Mouse (Mus musculus) gastrocnemius, postnatal 14 days (tissue): ENCODE measurements around the gene Ctnnd2. TPM values are rescaled to one million over a fixed set of nuclear protein-coding genes. Genes with fewer than 3 reads are reported as not detected.

ENCODE experiments used
- DNase-seq: peaks from one replicate; pipeline ENCODE4 v3.0.0; 2021; ENCODE audit warnings: mixed read lengths
- intact Hi-C: fragments of 180-260 bp; cut with DNase I; formaldehyde crosslinking; loops from one replicate; pipeline ENCODE4 v1.15.1; 2025; ENCODE audit warnings: low total_unique reads
- total RNA-seq, 2 experiments: library from RNA; stranded (reverse); gene quantifications; 2 replicates each; pipeline ENCODE4 v1.2.3; 2021

Ctnnd2 gene
- total RNA-seq, 2 experiments from 2014 or later, result 0.16 TPM; not detected in 1

DNA sequence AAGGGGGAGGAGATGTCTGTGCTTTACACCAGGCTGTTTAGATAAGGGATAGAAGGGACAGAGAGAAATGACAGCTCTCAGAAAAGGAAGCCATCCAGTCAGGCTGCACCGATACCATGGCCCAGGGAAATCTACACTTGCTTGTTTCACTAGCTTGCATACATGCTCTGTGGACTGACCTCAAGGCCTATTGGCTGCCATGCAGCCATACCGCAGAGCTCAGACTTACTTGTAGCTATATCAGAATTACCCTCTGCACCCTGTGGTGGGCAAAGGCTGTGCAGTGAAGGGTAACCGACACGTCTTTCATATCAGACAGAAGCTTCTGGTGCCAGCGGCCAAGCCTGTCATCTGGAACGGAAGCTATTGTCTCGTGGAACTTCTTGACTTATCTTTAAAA, 604.5 kb downstream of the Ctnnd2 start:
- no peak for DNase-seq
- intact Hi-C loops, result no loop called here

DNA sequence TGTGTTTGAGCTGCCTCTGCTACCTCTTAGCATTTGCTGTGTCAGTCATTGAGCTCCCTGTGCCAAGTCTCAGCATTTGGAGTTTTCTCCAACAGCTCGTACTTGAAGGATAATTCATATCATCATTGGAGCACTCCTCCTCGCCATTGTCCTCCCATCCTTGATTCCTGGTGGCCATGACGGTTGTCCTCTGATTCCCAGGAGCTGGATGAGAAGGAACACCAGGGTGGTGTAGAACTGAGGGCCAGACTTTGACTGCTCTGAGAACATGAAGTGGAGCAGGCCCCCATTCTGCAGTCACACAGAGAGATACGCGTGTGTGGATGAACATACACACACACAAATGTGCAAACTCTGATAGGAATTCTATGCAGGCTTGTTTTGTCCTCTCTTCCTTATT, 605.4 kb downstream of the Ctnnd2 start:
- intact Hi-C loops, result no loop called here

DNA sequence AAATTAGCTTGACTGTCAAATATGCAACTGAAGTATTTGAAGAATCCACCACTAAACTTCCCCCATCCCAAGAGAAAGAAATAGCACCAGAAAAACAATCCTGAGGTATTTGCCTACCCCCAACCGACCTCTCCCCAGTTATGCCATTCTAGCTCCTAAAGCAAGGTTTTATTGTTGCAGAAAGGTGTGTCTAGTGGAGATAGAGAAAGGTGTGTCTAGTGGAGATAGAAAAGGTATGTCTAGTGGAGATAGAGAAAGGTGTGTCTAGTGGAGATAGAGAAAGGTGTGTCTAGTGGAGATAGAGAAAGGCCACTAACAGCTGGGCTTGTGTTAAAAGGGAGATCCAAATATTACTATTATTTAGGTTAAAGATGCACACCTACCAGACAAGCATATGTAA, 607.5 kb downstream of the Ctnnd2 start:
- intact Hi-C loops, result no loop called here
- no peak for DNase-seq

More for the DNA sequence above, 605.4 kb downstream of the Ctnnd2 start:
- DNase-seq, result no peak

DNA sequence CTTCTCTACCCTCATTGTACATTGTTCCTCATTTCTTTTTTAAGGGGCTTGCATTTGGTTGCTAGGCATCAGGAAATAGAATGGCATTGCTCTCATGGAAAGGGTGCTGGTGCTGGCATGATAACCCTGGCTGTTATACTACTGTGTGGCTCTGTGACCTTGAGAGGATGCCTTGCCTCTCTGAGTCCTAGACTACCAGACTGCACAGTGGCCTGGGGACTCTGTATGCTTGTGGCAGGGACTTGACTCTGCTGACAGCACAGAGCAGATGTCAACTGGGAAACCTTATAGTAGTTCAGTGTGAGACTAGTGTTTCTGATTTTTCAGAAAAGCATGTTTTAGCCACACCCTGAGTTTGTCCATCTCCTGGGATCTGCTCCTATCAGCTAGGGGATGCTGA, 608.6 kb downstream of the Ctnnd2 start:
- DNase-seq, result no peak
- intact Hi-C loops, result no loop called here

DNA sequence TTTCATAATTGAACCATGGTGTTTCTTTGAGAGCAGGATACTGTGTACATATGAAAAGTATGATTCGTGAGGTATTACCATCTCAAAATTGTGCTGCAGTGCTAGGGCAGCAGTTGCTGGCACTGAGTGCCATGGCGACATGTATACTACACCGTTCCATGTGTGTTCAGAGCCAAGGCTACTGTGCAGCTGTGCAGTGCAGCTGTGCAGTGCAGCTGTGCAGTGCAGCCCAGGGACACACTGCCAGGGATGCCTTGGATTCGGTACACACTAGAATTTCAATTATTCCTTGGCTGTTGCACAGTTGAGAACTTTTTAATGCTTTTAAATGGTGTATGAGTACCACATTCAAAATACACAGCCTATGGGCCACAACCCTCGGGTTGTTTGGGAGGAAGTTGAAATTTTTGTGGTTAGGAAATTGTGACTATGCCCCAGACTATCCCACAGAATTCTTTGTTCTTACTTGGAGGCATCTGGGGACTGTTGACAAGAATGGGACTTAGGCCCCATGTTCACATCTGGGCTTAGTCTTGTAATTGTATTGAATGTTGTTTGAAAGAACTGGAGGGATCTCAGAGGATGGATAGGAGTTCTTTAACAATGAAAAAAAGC, 613.4 kb downstream of the Ctnnd2 start:
- no peak for DNase-seq
- intact Hi-C loops, result no loop called here

DNA sequence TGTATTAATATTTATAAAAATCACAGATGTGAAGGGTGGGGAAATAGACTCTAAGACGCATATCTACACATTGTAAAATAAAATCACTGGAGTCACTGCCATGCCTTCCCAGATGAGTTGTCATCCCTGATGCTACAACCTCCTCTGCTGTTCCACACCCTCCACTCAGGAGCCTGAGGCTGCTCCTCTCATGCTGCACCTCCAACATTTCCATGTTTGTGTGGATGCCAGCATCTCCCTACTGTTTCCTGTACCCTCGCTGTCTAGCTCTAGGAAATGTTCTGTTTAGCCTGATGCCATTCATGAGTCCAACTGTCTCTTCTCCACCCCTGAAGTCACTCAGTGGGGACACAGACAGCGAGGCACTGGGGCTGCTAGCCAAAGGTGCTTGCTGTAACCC, 620.9 kb downstream of the Ctnnd2 start:
- intact Hi-C loops, result no loop called here
- DNase-seq, result no peak

DNA sequence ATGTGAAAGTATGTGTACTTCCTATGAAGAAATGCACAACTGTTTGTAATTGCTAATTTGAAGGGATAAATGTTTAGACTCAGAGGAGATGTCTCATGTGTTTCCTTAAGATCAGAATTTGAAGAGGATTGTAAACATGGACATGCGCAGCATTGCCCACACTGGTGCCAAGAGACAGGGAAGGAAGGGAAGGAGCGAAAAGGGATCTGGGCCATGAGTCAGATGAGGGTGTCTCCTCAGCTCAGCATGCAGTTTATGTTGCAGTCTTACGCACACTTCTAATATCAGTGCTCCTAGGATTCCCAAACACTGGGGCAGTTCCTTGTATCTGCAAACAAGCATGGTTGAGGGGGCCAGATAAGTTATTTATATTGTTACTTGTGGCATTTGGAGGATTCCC, 623.3 kb downstream of the Ctnnd2 start:
- intact Hi-C loops, result no loop called here

DNA sequence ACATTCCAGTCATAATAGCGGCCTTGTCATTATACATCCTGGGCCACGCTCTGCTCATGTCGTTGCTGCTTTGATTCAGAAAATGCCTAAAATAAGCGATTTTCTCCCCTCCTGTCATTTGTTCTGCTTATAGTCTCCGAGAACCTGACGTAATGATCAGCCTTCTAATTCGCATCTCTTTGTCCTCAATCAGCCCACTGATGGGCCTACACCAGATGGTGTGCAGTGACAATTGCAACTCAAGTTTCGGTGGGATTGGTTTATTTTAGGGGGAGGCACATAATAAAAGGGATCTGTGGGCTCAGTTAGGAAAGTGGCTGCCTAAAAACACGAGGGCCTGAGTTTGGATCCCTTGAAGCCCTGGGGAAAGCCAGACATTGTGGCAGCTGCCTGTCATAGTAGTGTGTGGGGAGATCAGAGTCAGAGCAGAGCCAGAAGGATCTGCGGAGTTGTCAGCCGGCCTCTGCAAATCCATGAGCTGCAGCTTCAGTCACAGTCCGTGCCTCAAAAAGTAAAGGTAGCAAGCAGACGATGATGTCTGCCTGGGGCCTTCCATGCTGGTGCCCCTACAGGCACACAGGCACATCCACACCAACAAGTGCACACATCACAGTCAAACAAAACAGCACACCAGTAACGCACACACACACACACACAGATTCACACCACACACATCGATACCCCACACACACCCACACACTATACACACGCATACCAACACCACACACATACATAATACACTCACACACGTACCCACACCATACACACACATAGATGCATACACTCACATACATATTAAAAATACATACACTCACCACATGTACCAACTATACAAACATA, 655.3 kb downstream of the Ctnnd2 start:
- DNase-seq, result no peak
- intact Hi-C loops, result no loop called here

More for the DNA sequence above, 623.3 kb downstream of the Ctnnd2 start:
- no peak for DNase-seq

DNA sequence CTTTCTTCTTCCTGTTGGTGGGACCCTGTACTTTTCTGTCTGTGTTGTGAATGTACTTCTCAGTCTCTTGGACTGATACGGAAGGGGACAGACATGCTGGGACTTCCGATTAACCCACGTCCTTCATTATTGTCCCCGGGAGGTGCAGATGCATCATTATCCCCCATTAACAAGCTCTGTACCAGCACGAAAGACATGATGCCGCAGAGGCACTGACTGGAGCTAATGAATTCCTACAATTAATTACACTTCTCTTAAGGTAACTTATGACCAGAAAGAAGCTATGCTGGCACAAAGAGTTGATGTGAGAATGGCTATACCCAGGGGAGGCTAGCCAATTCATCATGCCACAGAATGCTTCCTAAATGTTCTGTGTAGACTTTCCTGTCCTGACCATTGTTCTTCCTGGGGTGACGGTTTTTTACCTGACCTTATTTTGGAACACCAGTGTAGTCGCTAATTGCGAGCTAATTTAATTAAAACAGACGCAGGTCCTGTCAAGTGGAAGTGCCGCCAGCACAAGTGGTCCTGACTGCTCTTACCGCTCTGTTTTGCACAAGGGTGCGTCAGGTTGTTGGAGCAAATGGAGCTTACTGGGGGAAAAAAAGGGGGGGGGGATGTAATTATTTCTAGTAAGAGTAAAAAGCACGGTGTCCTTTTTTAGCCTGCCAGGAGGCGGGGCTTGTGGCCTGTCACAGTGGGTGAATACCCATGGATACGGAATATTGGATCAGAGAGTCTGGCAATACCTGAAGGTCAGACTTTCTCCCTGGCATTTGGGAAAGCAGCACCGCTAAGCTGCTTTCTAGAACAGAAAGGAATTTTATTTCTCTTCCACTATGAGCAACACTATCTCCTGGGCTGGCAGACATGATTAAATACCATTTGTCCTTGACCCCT, 685.1 kb downstream of the Ctnnd2 start:
- intact Hi-C loops, result no loop called here
- no peak for DNase-seq

DNA sequence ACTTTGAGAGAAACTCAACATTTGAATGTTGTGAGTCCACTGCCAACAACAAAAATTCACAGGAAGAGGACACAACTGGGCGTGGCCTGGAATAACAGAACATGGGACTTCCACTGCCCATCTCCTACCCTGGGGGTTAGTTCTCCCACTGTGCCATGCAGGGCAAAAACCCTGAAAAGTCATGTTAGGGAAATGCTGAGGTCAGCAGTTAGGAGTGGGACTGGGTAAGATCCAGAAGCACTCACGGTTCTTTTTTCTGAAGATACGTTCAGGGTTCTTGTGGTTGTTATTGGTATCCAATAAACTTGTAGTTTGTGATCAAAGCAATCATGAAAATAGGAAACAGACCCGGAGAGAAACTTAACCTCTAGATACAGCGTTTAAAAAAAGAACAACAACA, 695.0 kb downstream of the Ctnnd2 start:
- no peak for DNase-seq
- intact Hi-C loops, result no loop called here

DNA sequence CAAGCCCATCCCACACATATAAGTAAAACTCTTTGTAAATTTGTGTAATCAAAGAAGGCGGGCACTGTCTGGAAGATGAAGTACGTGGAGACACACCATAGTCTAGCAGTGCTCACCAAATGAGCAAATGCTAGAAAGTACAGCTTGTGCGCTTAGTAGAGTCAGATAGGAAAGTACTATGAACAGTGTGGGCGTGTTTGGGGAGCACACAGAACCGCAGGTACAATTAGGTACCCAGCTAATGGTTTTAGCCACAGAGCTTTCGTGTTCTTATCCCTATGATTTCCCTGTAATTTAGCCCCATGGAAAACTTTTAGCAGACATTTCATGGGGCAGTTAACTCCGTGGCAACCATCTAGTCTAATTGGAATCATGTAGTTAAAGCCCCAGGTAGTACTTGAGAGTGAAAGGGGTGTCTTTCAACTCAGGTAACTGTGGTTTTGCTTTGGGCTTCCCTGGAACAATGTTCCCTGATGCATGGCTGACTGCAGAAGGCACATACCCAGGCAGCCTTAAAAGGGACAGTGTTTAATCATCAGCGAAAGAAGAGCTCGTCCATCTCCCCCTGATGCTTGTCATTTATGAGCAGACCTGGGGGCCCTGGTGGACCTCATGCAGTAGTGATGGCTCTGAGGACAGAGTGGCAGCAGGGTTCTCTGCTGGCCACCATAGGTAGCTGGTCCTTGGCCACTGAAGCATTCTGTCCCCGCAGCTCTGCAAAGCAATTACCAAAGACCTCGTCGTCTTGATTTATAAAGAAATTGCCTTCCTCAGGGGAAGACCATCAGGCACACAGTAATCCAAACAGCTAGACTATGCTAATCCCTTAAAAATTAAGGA, 697.5 kb downstream of the Ctnnd2 start:
- DNase-seq, result no peak
- intact Hi-C loops, result no loop called here

DNA sequence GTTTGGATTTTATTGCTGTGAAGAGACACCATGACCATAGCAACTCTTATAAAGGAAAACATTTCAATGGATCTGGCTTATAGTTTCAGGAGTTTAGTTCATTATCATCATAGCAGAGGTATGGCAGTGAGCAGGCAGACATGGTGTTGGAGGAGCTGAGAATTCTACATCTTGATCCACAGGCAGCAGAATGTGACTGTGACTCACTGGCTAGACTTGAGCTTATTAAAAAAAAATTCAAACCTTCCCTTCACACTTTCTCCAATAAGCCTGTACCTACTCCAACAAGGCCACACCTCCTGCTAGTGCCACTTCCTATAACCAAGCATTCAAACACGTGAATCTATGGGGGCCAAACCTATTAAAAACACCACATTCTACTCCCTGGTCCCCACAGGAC, 703.1 kb downstream of the Ctnnd2 start:
- intact Hi-C loops, result no loop called here
- no peak for DNase-seq

DNA sequence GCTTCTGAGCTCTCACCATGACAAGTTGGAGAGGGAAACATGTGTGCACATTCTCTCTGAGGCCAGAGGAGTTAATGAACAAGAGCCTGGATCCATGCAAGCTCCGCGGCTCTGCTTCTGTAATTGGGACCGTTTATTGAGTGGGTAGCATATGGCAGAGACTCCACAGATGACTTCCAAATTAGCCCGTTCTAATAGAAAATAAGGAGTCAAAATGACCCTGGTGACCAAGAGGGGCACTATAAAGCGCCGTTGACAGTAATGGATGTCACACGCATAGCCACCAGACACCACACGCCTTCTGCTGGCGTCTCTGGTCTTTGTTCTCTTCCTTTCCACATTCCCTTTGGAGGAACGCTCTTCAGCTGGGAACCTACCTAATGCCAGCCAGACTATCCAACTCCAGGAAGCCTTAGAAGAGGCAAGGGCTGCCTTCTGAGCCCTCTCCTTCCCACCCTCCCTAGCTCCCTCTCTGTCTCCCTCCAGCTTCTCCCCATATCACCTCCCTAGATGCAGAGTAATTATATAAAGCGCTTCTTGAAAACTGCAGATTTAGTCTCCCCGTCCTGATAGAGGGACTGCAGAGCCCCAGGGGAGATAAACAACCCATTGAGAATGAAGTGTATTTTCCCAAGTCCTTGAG, 712.4 kb downstream of the Ctnnd2 start:
- intact Hi-C loops, result no loop called here
- no peak for DNase-seq

DNA sequence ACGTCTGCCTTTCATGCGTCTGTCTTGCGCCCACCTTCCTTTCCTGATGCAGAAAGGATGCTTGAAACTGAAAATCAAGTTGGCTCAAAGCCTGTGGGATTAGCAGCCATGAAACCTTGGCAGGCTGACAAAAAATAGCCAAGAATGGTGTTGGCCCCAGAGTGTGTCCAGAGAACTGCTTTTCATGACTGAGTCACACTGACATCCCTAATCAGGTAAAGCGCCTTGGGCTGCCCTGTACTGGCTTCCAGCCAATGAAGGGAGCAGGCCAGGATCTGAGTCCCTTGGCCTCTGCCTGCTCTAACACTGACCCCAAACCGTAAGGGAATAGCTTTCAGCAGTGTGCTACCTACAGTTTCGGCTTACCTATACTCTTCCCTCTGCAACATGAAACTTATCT, 713.0 kb downstream of the Ctnnd2 start:
- DNase-seq, result no peak
- intact Hi-C loops, result no loop called here

DNA sequence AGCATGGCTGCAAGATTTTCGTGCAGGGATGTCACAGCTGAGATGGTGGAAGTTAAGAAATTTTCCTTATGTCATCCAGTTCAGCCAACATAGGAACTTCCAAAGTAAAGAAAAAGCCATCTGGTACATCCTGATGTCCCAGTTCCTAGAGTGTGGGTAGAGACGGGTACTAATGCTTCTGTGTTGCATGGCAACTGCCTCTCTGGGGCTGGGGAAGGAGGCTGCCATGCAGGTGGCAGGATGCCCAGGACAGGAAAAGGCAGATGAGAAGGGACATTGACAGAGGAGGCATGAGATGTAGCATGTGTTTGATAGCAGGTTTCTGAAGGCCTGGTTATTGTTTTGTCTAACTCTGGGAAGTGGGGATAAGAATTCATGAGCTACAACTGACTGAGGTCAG, 715.2 kb downstream of the Ctnnd2 start:
- intact Hi-C loops, result no loop called here
- DNase-seq, result no peak

DNA sequence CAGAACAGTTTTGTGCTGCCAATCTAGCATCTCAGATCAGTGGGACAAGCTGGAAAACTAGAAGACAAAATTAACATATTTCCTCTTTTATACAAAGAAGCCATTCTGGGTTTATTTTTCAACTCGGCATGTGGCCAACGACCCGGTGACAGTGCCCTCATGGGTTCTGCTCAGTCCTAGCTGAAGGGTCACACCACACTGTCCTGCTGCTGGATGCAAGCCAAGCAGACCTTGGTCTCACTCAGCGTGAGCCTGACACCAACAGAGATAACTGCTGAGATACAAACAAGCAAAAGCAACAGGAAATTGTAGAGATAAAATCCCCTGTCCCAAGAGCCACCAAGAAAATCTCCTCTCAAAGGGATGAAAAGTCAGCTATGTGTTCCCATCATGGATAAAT, 719.6 kb downstream of the Ctnnd2 start:
- DNase-seq, result no peak
- intact Hi-C loops, result no loop called here

DNA sequence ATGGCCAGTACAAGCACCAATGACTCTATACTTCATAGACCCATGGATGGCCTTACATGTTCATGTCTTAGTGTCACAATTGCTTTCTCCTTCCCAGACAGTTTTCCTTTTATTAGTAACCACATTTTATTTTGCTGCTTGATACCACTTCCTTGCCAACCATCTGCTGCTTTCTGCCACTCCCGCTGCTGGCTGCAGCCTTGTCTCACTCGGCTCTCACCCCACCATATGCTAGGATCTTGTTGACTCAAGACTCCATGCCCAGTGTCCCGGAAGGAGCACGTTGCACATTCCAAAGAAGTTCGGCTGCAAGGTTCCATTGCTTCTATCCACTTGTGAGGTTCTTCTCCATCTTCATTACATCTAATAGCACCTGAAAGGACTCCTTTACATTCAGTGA, 722.7 kb downstream of the Ctnnd2 start:
- intact Hi-C loops, result no loop called here
- DNase-seq, result no peak

DNA sequence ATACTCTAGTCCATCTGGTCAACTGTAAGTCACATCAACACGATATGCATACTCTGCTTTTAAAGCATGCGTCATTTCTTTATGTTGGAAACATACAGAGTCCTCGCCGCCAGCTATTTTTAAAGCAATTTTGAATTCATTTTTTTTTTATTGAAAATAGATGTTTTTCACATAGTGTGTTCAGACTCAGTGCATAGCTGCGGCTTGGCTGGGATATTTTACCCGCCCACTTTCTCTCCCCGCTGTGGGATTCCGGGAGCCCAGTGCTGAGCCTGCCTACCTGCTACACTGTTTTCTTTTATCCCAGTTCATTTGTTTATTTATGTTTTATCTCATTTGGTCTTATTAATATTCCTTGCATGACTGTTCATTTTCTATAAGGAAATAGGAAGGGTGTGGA, 724.9 kb downstream of the Ctnnd2 start:
- no peak for DNase-seq
- intact Hi-C loops, result no loop called here

DNA sequence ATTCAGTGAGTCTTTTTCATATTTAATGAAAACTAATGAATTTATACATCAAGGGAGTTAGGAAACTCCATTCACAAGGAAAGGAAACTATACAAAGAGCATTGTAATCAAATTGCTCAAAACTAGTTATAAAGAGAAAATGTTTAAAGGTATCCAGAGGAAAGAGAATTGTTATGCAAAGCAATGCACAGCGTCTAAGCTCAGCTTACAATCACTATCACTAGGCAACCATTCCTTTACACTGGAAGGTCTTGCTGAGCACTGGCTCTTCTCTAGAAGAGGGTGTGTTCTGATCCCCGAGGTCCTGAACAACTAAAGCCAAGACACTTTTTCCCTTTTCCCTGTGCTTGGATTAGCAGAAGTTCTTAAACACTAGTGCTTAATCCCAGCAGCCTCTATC, 735.6 kb downstream of the Ctnnd2 start:
- intact Hi-C loops, result no loop called here

More for the DNA sequence above, 735.6 kb downstream of the Ctnnd2 start:
- DNase-seq, result no peak
